Mouse (Mus musculus) stomach, embryonic 16.5 days (tissue): ENCODE measurements at regions not wholly inside any gene's neighbourhood (a gene's known extent, or its start where the extent isn't known, plus 50 kb on each side); places are given as distances from the start of the nearest gene placed in this dataset.

Source experiments
- ATAC-seq: fragments of 200-750 bp; cut with Nextera tagmentation; 2 replicates; pipeline ENCODE4 v1.8.0; 2017; ENCODE audit warnings: moderate number of reproducible peaks, moderate TSS enrichment; ENCODE audit not compliant: insufficient read depth, low FRiP score
- H3K27ac ChIP-seq: fragments of 300-500 bp; sonication (generic); 2 replicates; pipeline ENCODE4 v1.5.1; 2014; ENCODE audit warnings: low read length
- H3K27me3 ChIP-seq: fragments of 300-500 bp; sonication (generic); 2 replicates; pipeline ENCODE4 v1.6.1; 2014; ENCODE audit warnings: low read length, control low read depth, mixed read lengths; ENCODE audit not compliant: control insufficient read depth, insufficient read depth
- H3K36me3 ChIP-seq: fragments of 300-500 bp; sonication (generic); 2 replicates; pipeline ENCODE4 v1.6.1; 2014; ENCODE audit warnings: low read length; ENCODE audit not compliant: control insufficient read depth, insufficient read depth
- H3K4me1 ChIP-seq: fragments of 300-500 bp; sonication (generic); 2 replicates; pipeline ENCODE4 v1.6.1; 2014; ENCODE audit warnings: low read length, control low read depth, mixed read lengths; ENCODE audit not compliant: control insufficient read depth, insufficient read depth
- H3K4me2 ChIP-seq: fragments of 300-500 bp; sonication (generic); 2 replicates; pipeline ENCODE4 v1.6.1; 2014; ENCODE audit warnings: low read depth, low read length, mixed read lengths
- H3K4me3 ChIP-seq: fragments of 300-500 bp; sonication (generic); replicated peaks from 2 replicates; pipeline ENCODE4 v1.5.1; 2014; ENCODE audit warnings: mild to moderate bottlenecking, low read length
- H3K9ac ChIP-seq: fragments of 300-500 bp; sonication (generic); 2 replicates; pipeline ENCODE4 v1.6.1; 2014; ENCODE audit warnings: low read length
- H3K9me3 ChIP-seq: fragments of 300-500 bp; sonication (generic); replicated peaks from 2 replicates; pipeline ENCODE4 v1.6.1; 2016; ENCODE audit warnings: low read length, control low read depth; ENCODE audit not compliant: control insufficient read depth
- WGBS: fragments of 180-500 bp; shearing (Covaris S2); extraction: QIAGEN DNeasy Blood & Tissue Kit; methylation state at CpG from one replicate; pipeline ENCODE4 v1.1.7; 2014; 5-methylcytosine and 5-hydroxymethylcytosine counted together

DNA sequence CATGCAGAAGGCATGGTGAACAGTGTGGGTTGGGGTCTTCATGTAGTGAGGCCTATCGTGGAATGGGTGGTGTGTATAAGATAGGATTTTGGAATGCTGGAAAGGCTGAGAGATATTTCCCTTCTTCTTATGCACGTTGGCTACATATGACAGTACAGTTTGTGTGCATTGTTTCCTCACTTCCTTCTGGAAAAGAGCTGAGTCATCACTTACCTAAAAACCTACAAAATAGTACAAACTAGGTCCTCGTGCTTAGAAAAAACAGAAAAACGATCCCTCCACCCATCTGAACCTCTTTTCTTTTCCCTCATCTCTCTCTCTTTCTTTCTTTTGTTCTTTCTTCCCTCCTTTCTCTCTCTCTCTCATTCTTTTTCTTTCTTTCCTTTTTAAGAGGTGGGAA lies 168.3 kb downstream of the Ifng start:
- Histone ChIP-seq H3K4me2 (no peak overlapping the region), H3K4me3 (no peak overlapping the region)
- WGBS, result 64% methylated on average over 4 of the region's 4 CpGs

DNA sequence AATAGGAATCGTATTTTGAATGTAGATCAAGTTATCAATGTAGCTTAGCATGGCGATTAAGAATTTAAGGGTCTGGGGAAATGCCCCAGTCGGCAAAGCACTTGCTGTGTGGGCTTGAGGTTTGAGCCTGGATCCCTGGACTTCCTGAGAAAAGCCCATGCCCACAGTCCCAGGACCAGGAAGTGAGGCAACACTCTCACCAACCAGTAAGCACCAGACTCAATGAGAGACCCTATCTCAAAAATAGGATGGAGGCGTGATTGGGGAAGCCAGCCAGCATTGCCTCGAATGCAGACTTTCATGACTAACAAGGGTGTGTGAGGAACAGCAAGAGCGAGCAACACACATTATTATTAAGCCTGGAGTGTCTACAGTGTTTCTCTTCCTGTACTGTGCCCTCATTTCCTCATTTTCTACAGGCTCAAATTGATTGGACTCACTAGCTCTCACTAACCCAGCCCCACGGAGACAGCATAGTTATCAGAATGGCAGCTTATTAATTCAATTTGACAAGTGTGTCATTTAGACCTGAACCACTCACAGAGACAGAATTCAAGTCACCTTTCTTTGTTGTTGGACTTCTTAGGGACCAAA lies 170.1 kb downstream of the Ifng start:
- Histone ChIP-seq H3K27ac (no peak overlapping the region), H3K27me3 (no peaks in the 10 kb centered on the region), H3K4me1 (no peaks in the 10 kb centered on the region), H3K9me3 (no peaks in the 10 kb centered on the region), H3K36me3 (no peaks in the 10 kb centered on the region), H3K9ac (no peak overlapping the region), H3K4me2 (no peak overlapping the region), H3K4me3 (no peak overlapping the region)
- no peak for ATAC-seq
- WGBS, result 83% methylated on average over 7 of the region's 7 CpGs

More for the DNA sequence above, 168.3 kb downstream of the Ifng start:
- Histone ChIP-seq H3K9ac (no peak overlapping the region), H3K27ac (no peak overlapping the region), H3K4me1 (no peaks in the 10 kb centered on the region), H3K9me3 (no peaks in the 10 kb centered on the region), H3K27me3 (no peaks in the 10 kb centered on the region), H3K36me3 (no peaks in the 10 kb centered on the region)
- ATAC-seq, result no peak

DNA sequence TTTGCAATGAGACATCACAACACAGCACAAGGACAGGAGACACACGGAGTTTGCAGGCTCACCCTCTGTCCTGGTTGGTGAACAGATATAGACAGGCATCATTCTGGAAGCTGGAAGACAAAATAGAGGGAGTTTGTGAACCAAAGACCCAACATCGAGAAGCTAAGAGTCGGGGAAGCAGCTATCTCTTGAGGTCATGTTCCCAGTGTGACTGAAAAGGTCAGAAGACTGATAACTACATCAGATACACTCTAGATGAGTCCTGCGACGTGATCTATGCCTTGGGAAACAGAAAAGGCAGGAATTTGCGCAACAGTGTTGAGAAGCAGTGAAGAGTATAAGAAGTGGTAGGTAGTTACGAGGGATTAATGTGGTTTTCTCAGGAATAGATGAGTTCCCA lies 171.2 kb downstream of the Ifng start:
- no peaks in the 10 kb centered on the region for H3K27me3 ChIP-seq
- 81% methylated on average over 7 of the region's 7 CpGs for WGBS

DNA sequence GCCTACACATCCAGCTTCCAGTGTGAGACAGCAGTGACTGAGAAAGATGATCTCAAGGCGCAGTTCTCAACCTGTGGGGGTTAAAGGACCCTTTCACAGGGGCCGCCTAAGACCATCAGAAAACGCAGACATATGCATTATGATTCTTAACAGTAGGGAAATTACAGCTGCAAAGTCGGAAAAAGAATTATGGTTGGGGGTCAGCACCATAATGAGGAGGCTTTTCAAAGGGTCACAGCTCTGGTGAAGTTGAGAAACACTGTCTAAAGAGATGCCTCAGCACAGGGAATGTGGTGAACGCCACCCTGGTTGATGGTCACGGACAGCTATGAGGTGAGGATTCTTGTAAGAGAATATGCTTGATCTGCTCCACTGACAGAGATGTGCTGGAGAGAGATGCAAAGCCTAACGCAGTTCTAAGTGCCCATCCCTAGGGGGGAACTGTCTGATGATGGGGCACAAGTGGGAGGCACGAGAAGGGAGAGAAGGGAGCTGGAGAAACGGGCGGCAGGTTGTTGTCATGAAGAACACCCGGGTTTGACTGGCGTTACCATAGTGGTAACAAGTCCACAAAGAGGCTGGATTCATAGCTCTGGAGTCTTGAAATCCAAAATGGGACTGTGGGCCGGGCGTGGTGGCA lies 172.3 kb downstream of the Ifng start:
- Histone ChIP-seq H3K4me1 (no peaks in the 10 kb centered on the region), H3K27ac (no peak overlapping the region), H3K9ac (no peak overlapping the region), H3K27me3 (no peaks in the 10 kb centered on the region), H3K4me3 (no peak overlapping the region), H3K36me3 (no peaks in the 10 kb centered on the region), H3K9me3 (no peaks in the 10 kb centered on the region), H3K4me2 (no peak overlapping the region)
- WGBS, result 86% methylated on average over 14 of the region's 14 CpGs
- ATAC-seq, result no peak

More for the DNA sequence above, 171.2 kb downstream of the Ifng start:
- no peak for ATAC-seq
- no peak overlapping the region for H3K4me2 ChIP-seq
- H3K4me3 ChIP-seq, result no peak overlapping the region
- H3K4me1 ChIP-seq, result no peaks in the 10 kb centered on the region
- no peak overlapping the region for H3K9ac ChIP-seq
- no peaks in the 10 kb centered on the region for H3K36me3 ChIP-seq
- no peaks in the 10 kb centered on the region for H3K9me3 ChIP-seq
- no peak overlapping the region for H3K27ac ChIP-seq

DNA sequence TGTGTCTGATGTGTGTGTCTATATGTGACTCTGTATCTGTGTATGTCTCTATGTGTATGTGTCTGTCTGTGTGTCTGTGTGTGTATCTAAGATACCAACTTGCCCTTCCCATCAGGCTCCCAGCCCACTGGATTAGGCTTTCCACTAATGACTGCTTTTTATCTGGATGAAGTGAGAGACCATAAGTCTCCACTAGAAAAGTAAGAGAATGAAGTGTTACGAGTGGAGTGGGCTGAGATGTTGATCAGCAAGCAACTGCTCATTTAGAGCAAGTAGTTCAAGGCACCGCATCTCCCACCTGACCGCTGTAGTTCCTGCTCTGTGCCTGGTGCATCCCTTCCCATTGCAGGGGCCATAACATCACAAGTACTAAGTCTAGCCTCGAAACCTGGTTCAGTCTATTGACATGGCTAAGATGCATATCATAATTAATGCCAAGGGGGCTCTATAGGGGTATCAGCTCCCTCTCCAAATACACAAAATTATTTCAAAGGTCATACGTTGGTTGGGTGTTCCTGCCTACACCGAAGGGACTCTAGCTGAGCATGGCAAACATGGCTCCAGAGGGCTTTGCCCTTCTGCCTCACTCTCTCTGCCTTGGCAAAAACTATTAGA lies 173.5 kb downstream of the Ifng start:
- Histone ChIP-seq H3K27ac (no peak overlapping the region), H3K27me3 (no peaks in the 10 kb centered on the region), H3K4me2 (no peak overlapping the region), H3K9me3 (no peaks in the 10 kb centered on the region), H3K4me3 (no peak overlapping the region), H3K36me3 (no peaks in the 10 kb centered on the region), H3K9ac (no peak overlapping the region), H3K4me1 (no peaks in the 10 kb centered on the region)
- 90% methylated on average over 6 of the region's 6 CpGs for WGBS
- no peak for ATAC-seq

DNA sequence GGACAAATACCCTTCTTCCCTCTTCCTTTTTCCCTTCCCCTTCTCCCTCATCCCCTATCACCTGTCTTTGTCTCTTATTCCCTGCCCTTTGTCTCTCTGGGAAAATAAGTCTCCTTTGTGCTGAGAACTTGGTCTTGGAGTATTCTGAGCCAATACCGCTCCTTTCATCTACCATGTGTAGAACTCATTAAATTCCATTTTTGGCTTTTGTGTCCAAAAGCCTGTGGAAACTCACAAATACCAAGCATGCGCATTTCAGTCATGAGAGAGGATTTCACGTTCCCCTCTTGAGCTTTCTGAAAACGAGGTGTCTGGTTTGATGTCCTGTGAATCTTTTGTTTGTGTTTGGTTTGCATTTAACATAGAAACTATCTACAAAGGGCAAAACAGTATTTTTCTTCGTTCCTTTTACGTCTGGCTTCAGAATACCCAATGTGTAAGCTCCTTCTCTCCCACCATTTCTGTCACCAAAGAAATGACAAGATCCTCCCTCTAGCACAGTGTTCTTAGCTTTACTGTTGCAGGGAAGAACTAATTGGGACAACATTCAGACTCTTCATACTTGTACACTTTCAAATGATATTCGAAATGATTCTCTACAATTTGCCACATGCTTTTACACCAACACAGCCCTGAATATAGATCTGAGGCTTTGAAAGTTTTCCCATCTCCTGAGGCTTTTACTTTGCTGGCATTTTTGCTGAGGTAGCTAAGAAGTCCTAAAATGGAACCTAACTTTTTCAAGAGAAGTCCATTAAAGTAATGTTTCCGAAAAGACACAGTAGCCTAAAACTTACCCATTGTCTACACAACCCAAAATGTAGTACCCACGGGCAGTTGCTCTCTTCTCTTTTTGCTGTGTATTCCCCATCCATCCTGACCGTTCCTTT lies 174.5 kb downstream of the Ifng start:
- no peaks in the 10 kb centered on the region for H3K9me3 ChIP-seq
- no peaks in the 10 kb centered on the region for H3K36me3 ChIP-seq
- no peak overlapping the region for H3K9ac ChIP-seq
- no peak overlapping the region for H3K27ac ChIP-seq
- WGBS, result 83% methylated on average over 10 of the region's 10 CpGs
- H3K27me3 ChIP-seq, result no peaks in the 10 kb centered on the region
- no peak overlapping the region for H3K4me2 ChIP-seq
- ATAC-seq, result no peak
- no peaks in the 10 kb centered on the region for H3K4me1 ChIP-seq
- H3K4me3 ChIP-seq, result no peak overlapping the region

DNA sequence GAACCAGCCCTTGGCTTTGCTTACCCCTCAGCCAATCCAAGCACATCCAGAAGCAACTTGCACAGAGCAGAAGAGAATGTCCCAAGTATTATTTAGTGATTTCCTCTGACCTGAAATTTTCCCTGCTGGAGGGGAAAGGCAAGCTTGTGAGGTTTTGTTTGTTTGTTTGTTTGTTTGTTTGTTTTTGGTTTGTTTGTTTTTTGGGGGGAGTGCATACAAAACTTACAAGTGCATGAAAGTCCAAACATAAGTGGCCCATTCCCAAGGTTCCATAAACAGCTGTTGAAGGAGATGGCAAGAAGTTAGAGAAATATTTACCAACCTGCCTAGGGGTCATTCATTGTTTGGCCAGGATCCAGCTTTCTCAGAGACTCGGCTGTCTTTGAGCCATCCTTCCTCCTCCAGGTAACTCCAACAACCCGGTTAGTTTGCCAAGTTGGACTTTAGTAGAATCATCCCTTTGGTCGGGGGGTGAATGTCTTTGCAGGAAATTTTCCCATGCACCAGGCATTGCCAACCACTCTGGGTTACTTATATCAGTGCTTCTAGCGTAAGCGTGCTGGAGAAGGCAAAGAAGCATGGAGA lies 175.3 kb downstream of the Ifng start:
- WGBS, result 76% methylated on average over 5 of the region's 5 CpGs
- Histone ChIP-seq H3K4me1 (no peaks in the 10 kb centered on the region), H3K9ac (no peak overlapping the region), H3K9me3 (no peaks in the 10 kb centered on the region), H3K4me3 (no peak overlapping the region), H3K36me3 (no peaks in the 10 kb centered on the region), H3K27ac (no peak overlapping the region), H3K27me3 (no peaks in the 10 kb centered on the region), H3K4me2 (no peak overlapping the region)
- no peak for ATAC-seq

DNA sequence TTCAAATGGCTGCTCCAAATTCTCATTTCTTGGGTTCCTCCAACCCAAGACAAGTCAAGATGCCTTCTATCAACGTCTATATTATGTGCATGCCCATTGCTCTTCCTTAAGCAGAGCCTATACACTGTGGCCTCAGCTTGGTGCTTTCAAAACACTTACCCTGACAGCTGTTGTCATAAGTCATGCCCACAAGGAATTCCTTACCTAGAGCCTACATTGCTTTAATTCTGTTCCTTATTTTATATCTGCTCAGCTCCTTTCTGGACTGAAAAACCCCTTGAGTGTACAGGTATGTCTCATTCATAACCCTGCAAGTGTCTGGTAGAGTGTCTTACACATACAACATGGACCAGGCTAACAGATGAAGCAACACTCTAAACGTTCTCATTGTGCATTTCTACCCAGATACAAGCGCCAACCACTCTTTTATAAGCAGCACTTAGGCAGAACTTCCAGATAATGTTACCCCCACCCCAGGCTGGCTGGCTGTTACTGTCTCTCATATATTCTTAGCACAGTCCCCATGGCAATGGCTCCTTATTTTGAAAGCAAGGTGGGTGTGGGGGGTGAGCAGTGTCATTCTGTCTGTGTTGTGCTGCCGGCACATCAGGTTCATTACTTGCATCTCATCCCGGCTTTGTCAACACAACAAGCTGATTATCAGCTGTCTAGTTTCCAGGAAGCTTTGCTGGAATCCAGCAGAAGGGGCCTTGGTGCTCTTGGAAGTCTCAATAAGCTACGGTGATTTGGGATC lies 176.6 kb downstream of the Ifng start:
- Histone ChIP-seq H3K4me2 (no peak overlapping the region), H3K27ac (no peak overlapping the region), H3K27me3 (no peaks in the 10 kb centered on the region), H3K36me3 (no peaks in the 10 kb centered on the region), H3K9ac (no peak overlapping the region), H3K9me3 (no peaks in the 10 kb centered on the region), H3K4me1 (no peaks in the 10 kb centered on the region), H3K4me3 (no peak overlapping the region)
- no peak for ATAC-seq
- WGBS, result 84% methylated on average over 6 of the region's 6 CpGs
